Mouse (Mus musculus) adrenal gland, postnatal 14 days (tissue): ENCODE results near the gene Fam118b. TPM values are rescaled to one million over a fixed set of nuclear protein-coding genes. Genes with fewer than 3 reads are reported as not detected.

Experiments
- DNase-seq: peaks from one replicate; pipeline ENCODE4 v3.0.0; 2021; ENCODE audit warnings: mixed read lengths
- total RNA-seq: library from RNA; stranded (reverse); gene quantifications from 2 replicates; pipeline ENCODE4 v1.2.3, GENCODE M21; 2021

Gene Fam118b
- total RNA-seq, 1 experiment from 2014 or later, result 10.3 TPM

GRCm38 (mm10) chr9:35264509-35264908, 3.1 kb downstream of the Fam118b start:
- no peak for DNase-seq

- DNase-seq, result no peak
Measured at GRCm38 (mm10) chr9:35263431-35263830, 4.2 kb downstream of the Fam118b start.

- DNase-seq, result no peak
Measured at GRCm38 (mm10) chr9:35262418-35262817, 5.2 kb downstream of the Fam118b start.

GRCm38 (mm10) chr9:35257365-35257764, 10.2 kb downstream of the Fam118b start:
- DNase-seq, result no peak

- no peak for DNase-seq
Measured at GRCm38 (mm10) chr9:35249476-35249875, 18.1 kb downstream of the Fam118b start.

- no peak for DNase-seq
Measured at GRCm38 (mm10) chr9:35247405-35247804, 20.2 kb downstream of the Fam118b start.

GRCm38 (mm10) chr9:35239734-35240133, 27.9 kb downstream of the Fam118b start:
- DNase-seq, result no peak

- no peak for DNase-seq
Measured at GRCm38 (mm10) chr9:35238915-35239571, 28.6 kb downstream of the Fam118b start.

- no peak for DNase-seq
Measured at GRCm38 (mm10) chr9:35238371-35238770, 29.2 kb downstream of the Fam118b start.

GRCm38 (mm10) chr9:35235996-35236395, 31.6 kb downstream of the Fam118b start:
- DNase-seq, result no peak

GRCm38 (mm10) chr9:35228671-35229070, 38.9 kb downstream of the Fam118b start:
- DNase-seq, result no peak

GRCm38 (mm10) chr9:35223466-35223865, 44.1 kb downstream of the Fam118b start:
- DNase-seq, result no peak

- no peak for DNase-seq
Measured at GRCm38 (mm10) chr9:35217963-35218362, 49.6 kb downstream of the Fam118b start.

- no peak for DNase-seq
Measured at GRCm38 (mm10) chr9:35211573-35212511, 55.8 kb downstream of the Fam118b start.

GRCm38 (mm10) chr9:35210542-35211474, 56.8 kb downstream of the Fam118b start, which contains the start of gene Foxred1:
Gene Foxred1 (minus strand): TSS chr9:35211055.
- peak; percentile 99 for DNase-seq

GRCm38 (mm10) chr9:35204421-35204820, 63.2 kb downstream of the Fam118b start:
- DNase-seq, result no peak

- no peak for DNase-seq
Measured at GRCm38 (mm10) chr9:35203536-35203935, 64.1 kb downstream of the Fam118b start.

GRCm38 (mm10) chr9:35200529-35201060, 67.0 kb downstream of the Fam118b start:
- DNase-seq, result no peak

- DNase-seq, result peak; percentile 97
Measured at GRCm38 (mm10) chr9:35199772-35200471, 67.7 kb downstream of the Fam118b start, which contains the start of the genes Srpr and Tirap. Gene Srpr (plus strand): TSS chr9:35200175. Gene Tirap (minus strand): TSS chr9:35200291.

GRCm38 (mm10) chr9:35198945-35199771, 68.4 kb downstream of the Fam118b start:
- no peak for DNase-seq
